Mouse (Mus musculus): ENCODE measurements around the gene Txndc12. TPM values are rescaled to one million over a fixed set of nuclear protein-coding genes. Genes with fewer than 3 reads are reported as not detected.

Gene Txndc12
- total RNA-seq, 2 experiments from 2014 or later = 10.7 to 11.9 TPM

DNA sequence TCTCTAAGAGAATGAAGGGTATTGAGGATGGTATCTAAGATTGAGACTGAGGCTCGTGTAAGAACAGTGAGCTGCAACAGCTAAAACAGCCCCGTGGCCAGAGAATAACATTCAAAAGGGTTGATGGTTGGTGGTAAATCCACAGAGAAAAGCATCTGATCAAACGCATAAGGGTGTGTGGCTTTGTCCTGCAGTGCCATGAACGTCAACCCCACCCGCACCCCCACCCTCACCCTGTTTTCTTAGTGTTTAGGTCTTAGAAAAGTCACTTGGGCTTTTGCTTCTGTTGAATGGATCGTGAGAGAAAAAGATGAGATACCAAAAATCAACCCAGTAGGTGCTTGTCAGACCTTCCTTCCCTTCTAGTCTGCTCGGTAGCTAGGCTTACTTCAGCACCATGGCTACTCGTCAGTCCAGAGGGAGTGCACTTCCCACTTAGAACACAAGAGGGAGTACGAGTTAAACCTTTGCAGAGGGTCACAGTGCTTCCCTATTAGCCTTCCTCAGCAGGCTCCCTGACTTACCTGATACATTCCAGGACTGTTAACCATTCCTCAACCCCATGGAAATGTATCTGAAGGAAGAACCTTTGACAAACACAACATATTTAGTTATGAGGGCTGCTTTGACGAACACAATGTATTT lies 35.5 kb downstream of the Txndc12 start:
- TF ChIP-seq CTCF (IDR thresholded peaks at IDR 0.05) = peak; percentile 95
- peak; percentile 67 for DNase-seq
- Histone ChIP-seq H3K27ac (no peak overlapping the region), H3K4me3 (no peak overlapping the region)
- intact Hi-C loops (cut with DNase I) = loop anchor here (1.0 to 5.0 kb wide), 4 partner anchors 107 to 297 kb away; no protein-coding TSS in a partner anchor

DNA sequence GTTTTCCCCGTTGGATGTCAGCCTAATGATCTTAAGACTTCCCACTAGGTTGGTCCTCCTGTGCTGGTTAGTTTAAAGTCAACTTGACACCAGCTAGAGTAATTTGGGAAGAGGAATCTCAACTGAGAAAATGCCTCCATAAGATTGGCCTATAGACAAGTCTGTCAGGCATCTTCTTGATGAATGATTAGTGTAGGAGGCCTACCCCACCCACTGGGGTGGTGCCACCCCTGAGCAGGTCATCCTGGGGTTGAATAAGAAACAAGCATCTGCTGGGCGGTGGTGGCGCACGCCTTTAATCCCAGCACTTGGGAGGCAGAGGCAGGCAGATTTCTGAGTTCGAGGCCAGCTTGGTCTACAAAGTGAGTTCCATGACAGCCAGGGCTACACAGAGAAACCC lies 39.3 kb downstream of the Txndc12 start:
- Histone ChIP-seq H3K27ac (no peak overlapping the region), H3K4me3 (no peak overlapping the region)
- no peak for DNase-seq
- no peak for TF ChIP-seq CTCF (IDR thresholded peaks at IDR 0.05)
- intact Hi-C loops (cut with DNase I) = loop anchor here (5.0 kb wide), 3 partner anchors 144 to 294 kb away; no protein-coding TSS in a partner anchor

DNA sequence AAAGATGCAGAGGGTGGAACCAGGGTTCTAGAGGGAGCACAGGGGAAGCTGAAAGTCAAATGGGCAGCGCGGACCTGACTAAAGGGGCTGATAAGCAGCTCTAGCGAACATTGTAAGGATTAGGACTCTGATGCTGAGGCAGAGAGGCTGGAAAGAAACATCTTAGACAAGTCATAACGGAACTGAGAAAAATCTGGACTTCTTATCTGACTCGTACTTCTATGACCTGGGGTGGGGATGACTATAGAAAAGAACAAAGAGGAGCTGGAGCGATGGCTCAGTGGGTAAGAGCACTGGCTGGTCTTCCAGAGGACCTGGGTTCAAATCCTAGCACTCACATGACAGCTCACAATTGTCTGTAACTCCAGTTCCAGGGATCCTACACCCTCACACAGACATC lies 43.5 kb downstream of the Txndc12 start:
- no peak for DNase-seq
- no peak overlapping the region for H3K4me3 ChIP-seq
- intact Hi-C loops (cut with DNase I) = no loop called here
- TF ChIP-seq CTCF (IDR thresholded peaks at IDR 0.05) = no peak
- no peak overlapping the region for H3K27ac ChIP-seq

DNA sequence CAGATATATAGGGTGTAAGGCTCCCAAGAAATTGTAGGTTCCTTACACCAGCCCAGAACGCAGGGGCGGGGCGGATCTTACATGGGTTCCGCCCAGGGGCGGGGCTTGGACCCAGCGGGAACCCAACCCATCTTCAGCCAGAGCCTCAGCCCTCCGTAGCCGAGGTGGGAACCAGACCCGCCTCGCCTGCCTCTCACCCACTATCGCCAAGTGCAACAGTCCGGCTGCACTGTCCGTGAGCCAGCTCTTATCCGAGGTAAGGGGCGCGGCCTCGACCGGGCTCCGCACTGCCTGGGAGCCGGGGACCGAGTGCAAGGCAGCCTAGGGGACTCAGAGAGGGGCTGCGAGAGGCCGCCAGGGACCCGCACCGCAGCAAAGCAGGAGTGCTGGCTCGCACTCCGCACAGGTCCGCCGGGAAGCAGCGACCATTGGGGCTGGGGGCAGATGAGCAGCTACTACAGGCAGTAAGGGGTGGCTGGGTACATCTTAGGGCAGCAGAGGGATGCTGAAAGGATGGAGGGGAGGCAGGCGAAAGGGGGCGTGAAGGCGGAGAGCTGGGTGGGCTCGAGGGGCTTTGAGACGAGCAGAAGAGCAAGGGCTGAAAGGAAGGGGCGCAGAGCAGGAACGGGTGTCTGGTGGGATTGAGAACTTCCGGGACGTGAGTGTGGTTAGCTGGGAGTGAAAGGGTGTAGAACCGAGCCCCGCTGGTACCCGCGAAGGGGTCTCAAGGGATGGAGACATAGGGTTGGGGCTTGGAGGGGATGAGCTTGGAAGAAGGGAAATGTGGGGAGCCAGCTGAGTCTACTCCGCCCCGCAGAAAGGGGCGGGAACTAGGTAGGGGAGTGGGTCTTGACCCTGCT lies 44.8 kb downstream of the Txndc12 start, which contains the start of gene Rab3b:
Gene Rab3b (plus strand): TSS at position 101 of the 860 bp plus-strand sequence.
- intact Hi-C loops (cut with DNase I) = no loop called here
- no peak within 1 kb of the TSS for H3K27ac ChIP-seq
- no peak for TF ChIP-seq CTCF (IDR thresholded peaks at IDR 0.05)
- H3K4me3 ChIP-seq = peak within 1 kb of the TSS; percentile 67
- DNase-seq = peak; percentile 47

DNA sequence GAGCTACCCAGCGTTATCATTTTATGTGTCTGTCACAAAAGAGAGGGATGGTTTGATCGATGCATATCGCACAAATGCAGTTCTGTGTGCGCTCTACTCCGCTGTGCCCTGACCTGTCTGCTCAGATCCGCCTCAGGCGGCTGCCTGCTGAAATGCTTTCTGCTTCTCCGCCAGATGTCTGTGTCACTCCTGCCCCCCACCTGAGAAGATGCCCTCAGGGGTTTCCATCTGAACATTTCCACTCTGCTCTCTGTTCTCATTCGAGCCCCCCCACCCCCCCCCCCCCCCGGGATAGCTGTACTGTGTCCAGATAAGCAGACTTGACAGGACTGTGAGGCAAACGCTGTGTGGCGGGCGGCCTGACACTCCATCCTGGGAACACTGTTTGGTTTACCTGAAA lies 49.4 kb downstream of the Txndc12 start:
- TF ChIP-seq CTCF (IDR thresholded peaks at IDR 0.05) = no peak
- H3K4me3 ChIP-seq = no peak overlapping the region
- H3K27ac ChIP-seq = no peak overlapping the region
- intact Hi-C loops (cut with DNase I) = no loop called here
- DNase-seq = no peak

DNA sequence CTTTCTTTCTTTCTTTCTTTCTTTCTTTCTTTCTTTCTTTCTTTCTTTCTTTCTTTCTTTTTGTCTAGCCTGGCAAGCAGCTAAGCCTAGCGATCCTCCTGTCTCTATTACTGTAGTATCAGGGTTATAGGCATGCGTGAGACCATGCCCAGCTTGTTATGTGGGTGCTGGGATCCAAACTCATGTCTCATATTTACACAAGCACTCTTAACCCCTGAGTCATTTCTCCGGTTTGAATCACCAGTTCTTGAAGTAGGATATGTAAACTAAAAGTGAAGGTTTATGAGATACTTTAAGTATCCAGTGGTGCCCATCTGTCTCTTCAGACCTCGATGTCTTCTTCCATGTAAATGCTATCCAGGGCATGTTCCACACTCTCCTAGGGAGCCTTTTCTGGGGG lies 53.1 kb downstream of the Txndc12 start:
- H3K4me3 ChIP-seq = no peak overlapping the region
- no peak for DNase-seq
- intact Hi-C loops (cut with DNase I) = no loop called here
- TF ChIP-seq CTCF (IDR thresholded peaks at IDR 0.05) = no peak
- no peak overlapping the region for H3K27ac ChIP-seq

DNA sequence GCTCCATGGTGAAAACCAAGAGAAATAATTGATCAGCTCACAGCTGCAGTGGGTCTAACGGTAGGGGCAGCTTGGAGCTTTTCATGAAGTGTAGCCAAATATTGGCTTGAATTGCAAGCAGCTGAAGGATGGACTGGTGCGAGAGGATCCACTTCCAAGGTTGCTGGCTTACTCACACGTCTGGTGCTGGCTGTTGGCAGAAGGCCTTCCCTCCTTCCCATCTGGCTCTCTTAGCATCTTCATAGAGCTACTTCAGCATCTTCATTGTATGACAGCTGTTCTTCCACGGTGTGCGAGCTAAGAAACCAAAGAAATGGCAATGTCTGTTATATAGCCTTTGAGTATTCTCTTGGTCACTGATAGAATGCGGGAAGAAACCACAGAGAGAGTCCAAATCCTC lies 56.5 kb downstream of the Txndc12 start:
- TF ChIP-seq CTCF (IDR thresholded peaks at IDR 0.05) = no peak

DNA sequence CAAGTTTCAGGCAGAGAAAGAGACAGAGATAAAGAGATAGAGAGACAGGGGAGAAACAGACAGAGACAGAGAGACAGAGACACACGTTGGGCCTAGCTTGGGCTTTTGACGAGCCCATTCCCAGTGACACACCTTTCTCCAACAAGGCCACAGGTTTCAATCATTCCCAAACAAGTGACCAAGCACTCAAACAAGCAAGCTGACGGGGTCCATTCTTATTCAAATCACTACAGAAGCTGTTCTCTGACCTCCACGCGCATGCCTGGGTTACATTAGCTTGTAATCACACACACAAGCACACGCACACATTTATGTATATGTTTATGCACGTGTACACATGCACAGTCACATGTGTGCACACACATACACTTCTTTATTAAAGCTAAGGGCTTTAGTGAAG lies 66.0 kb downstream of the Txndc12 start:
- intact Hi-C loops (cut with DNase I) = no loop called here
- DNase-seq = no peak
- no peak overlapping the region for H3K4me3 ChIP-seq
- TF ChIP-seq CTCF (IDR thresholded peaks at IDR 0.05) = no peak
- H3K27ac ChIP-seq = no peak overlapping the region

More for the DNA sequence above, 56.5 kb downstream of the Txndc12 start:
- intact Hi-C loops (cut with DNase I) = no loop called here
- Histone ChIP-seq H3K27ac (no peak overlapping the region), H3K4me3 (no peak overlapping the region)
- DNase-seq = no peak

DNA sequence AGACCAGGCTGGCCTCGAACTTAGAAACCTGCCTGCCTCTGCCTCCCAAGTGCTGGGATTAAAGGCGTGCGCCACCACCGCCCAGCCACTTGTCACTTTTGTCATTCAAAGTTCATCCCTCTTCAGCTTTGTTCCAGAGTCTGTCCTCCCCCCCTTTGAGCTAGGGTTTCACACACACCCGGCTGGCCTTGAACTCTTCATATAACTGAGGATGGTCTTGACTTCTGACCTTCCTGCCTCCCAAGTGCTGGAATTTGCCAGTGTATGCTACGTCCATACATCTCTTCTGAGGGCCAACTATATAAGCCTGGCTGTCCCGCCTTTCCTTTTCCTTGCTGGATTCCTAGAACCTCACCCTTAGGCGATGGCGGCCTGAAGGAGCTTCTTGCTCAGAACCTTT lies 68.5 kb downstream of the Txndc12 start:
- Histone ChIP-seq H3K27ac (no peak overlapping the region), H3K4me3 (no peak overlapping the region)
- intact Hi-C loops (cut with DNase I) = no loop called here
- TF ChIP-seq CTCF (IDR thresholded peaks at IDR 0.05) = no peak
- DNase-seq = no peak

DNA sequence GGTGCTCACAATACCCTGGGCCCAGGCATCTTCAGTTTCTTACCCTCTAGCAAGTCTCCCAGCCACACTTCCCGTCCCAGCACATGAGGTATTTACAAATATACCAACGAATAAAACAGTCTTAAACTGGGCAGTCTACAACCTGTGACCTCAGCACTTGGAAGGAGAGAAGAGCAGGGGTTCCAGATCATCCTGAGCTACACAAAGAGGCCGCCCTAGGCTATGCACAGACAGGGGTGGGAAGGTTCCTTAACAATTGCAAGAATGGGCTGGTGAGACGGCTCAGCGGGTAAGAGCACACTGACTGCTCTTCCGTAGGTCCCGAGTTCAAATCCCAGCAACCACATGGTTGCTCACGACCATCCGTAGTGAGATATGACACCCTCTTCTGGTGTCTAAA lies 68.9 kb downstream of the Txndc12 start:
- Histone ChIP-seq H3K27ac (no peak overlapping the region), H3K4me3 (no peak overlapping the region)
- no peak for DNase-seq
- TF ChIP-seq CTCF (IDR thresholded peaks at IDR 0.05) = no peak
- intact Hi-C loops (cut with DNase I) = no loop called here

DNA sequence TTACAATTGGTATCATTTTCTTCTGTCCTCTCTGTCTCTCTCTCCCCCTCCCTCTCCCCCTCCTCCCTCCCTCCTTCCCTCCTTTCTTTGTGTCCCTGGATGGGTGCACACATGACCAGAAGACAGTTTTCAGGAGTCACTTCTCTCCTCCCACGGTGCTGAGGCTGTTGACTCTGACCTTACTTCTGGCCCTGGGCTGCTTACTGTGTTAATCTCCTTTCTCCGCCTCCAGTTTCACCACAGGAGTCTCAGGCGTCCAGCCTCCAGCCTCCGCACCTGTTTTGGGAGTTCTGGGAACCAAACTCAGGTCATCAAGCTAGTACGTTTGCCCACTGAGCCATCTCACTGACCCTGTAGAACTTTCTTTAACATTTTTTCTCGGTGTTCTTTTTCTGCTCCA lies 69.7 kb downstream of the Txndc12 start:
- Histone ChIP-seq H3K4me3 (no peak overlapping the region), H3K27ac (no peak overlapping the region)
- TF ChIP-seq CTCF (IDR thresholded peaks at IDR 0.05) = no peak
- intact Hi-C loops (cut with DNase I) = no loop called here
- no peak for DNase-seq

DNA sequence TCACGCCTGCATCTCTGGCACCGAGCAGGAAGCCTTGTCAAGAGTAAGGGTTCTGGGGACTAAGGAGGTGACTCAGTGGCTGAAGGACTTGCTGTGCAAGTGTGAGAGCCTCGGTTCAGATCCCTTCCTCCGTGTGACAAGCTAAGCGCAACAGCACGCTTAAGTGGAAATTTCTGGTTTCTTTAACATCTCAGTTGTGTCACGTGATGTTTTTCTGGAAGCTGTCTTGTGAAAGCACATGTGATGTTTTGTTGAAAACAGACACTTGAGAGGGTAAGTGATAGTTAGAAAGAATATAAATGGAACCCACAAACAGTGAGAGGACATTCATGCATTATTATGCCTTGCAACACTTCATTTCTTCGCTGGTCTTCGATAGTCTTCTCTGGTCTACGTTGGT lies 70.4 kb downstream of the Txndc12 start:
- H3K4me3 ChIP-seq = no peak overlapping the region
- TF ChIP-seq CTCF (IDR thresholded peaks at IDR 0.05) = no peak
- H3K27ac ChIP-seq = no peak overlapping the region
- intact Hi-C loops (cut with DNase I) = no loop called here
- DNase-seq = no peak

DNA sequence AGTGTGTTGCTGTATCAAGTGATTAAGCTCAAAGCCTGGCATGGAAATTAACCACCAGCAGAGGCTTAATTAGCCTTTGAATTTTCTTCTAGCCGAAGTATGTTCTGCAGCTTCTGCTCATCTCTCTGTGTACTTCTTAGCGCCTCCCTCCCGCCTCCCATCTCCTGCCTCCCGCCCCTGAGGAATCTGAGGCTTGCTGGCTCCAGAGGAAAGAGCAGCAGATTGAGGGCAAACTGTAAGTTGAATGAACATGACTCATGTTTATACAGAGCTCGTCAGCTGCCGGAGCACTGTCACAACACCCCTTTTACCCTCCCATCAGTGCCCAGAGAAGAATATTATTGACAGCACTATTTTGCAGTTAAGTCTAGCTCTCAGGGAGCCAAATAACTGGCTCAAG lies 71.5 kb downstream of the Txndc12 start:
- intact Hi-C loops (cut with DNase I) = no loop called here
- DNase-seq = no peak
- Histone ChIP-seq H3K27ac (no peak overlapping the region), H3K4me3 (no peak overlapping the region)
- no peak for TF ChIP-seq CTCF (IDR thresholded peaks at IDR 0.05)

Measured in gastrocnemius, adult 2 months (tissue).